Mouse (Mus musculus) forebrain, postnatal 0 days (tissue): ENCODE data around the gene Slc7a9. TPM values are rescaled to one million over a fixed set of nuclear protein-coding genes. Genes with fewer than 3 reads are reported as not detected.

Experiments
- ATAC-seq: fragments of 200-750 bp; cut with Nextera tagmentation; 2 replicates; pipeline ENCODE4 v1.8.0; 2017; ENCODE audit warnings: mild to moderate bottlenecking, moderate library complexity
- DNase-seq: peaks from one replicate; pipeline ENCODE4 v3.0.0-alpha.2; 2015
- H3K27ac ChIP-seq: fragments of 300-500 bp; sonication (generic); 2 replicates; pipeline ENCODE4 v1.5.1; 2014; ENCODE audit warnings: low read depth, mild to moderate bottlenecking, antibody characterized with exemption, low read length, moderate library complexity, mixed read lengths
- H3K27me3 ChIP-seq: fragments of 300-500 bp; sonication (generic); 2 replicates; pipeline ENCODE4 v1.6.1; 2014; ENCODE audit warnings: mild to moderate bottlenecking, low read length, mixed read lengths; ENCODE audit not compliant: insufficient read depth
- H3K36me3 ChIP-seq: fragments of 300-500 bp; sonication (generic); 2 replicates; pipeline ENCODE4 v1.6.1; 2014; ENCODE audit warnings: mild to moderate bottlenecking, moderate library complexity; ENCODE audit not compliant: insufficient read depth
- H3K4me1 ChIP-seq: fragments of 300-500 bp; sonication (generic); 2 replicates; pipeline ENCODE4 v1.6.1; 2014; ENCODE audit warnings: antibody characterized with exemption; ENCODE audit not compliant: insufficient read depth
- H3K4me2 ChIP-seq: fragments of 300-500 bp; sonication (generic); 2 replicates; pipeline ENCODE4 v1.6.1; 2014; ENCODE audit warnings: low read depth, mild to moderate bottlenecking, moderate library complexity
- H3K4me3 ChIP-seq: fragments of 300-500 bp; sonication (generic); 2 replicates; pipeline ENCODE4 v1.5.1; 2014; ENCODE audit warnings: low read depth, low read length, mixed read lengths
- H3K9ac ChIP-seq: fragments of 300-500 bp; sonication (generic); 2 replicates; pipeline ENCODE4 v1.6.1; 2014; ENCODE audit warnings: mild to moderate bottlenecking
- H3K9me3 ChIP-seq: fragments of 300-500 bp; sonication (generic); 2 replicates; pipeline ENCODE4 v1.6.1; 2016; ENCODE audit warnings: low read length
- CTCF ChIP-seq: sonication (generic); IDR thresholded peaks from 2 replicates; pipeline ENCODE4 v1.5.1; 2016; ENCODE audit warnings: antibody characterized with exemption, control low read depth, low read depth
- WGBS: fragments of 180-500 bp; shearing (Covaris S2); extraction: QIAGEN DNeasy Blood & Tissue Kit; methylation state at CpG from one replicate; pipeline ENCODE4 v1.1.7; 2014; 5-methylcytosine and 5-hydroxymethylcytosine counted together
- polyA plus RNA-seq: library from polyadenylated mRNA; unstranded; fragments of >200 nt; fragmentation: Nextera tagmentation; extraction: Ambion mirVana; gene quantifications from 2 replicates; pipeline ENCODE4 v1.2.1, GENCODE M21; 2015
- total RNA-seq: library from RNA; depleted of rRNA; stranded (reverse); fragments of >200 nt; gene quantifications from 2 replicates; pipeline ENCODE4 v1.2.3, GENCODE M21; 2014; rRNA removed

Slc7a9 gene
- total RNA-seq (not detected in 2 replicates), polyA plus RNA-seq (0.11 TPM in 1 of 2 replicates, not detected in the other)

DNA sequence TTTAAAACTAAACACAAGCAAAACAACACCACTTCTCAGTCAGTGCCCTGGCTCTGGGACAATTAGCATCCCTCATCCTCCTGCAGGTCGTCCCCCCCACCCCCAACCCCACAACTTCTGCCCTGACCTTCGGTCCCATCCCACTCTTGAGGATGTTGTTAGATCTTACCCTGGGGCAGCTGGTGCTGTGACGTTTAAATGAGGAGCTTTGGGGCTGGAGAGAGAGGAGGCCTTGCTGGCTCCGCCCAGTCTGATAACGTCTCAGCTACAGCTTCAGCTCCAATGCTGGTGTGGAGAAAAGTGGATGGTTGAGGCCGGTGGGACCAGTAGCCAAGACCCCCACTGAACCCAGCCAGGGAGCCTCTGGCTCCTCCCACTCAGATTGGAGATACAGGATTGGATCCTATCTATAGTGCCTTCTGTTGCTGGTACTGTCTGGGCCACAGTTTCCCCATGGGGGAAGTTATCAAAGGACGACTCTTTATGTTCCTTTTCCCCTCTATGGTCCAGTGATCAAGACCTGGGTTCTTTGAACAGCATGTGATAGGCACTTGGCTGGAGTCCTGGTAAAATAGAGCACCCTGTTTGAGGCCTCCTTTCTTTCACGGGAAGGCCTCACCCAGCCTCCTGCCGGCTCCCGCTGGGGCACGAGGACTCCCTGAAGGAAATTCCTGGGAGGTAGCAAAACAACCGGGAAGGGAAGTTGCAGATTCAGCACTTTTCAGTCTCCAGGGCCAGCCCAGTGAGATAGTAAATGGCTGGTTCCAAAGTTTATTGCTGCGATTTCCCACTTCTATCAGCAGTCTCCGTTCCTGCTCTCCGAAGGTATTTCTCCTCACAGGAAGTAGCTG, at the start of gene Slc7a9:
Gene Slc7a9, plus strand, starts transcription at position 801 of the 851 bp plus-strand sequence.
- ATAC-seq (no peak), DNase-seq (no peak)
- no peaks in the 10 kb centered on the region for H3K9me3 ChIP-seq
- no peaks in the 10 kb centered on the region for H3K27me3 ChIP-seq
- no peak within 1 kb of the TSS for H3K4me2 ChIP-seq
- H3K9ac ChIP-seq, result no peak within 1 kb of the TSS
- no peak for TF ChIP-seq CTCF
- H3K36me3 ChIP-seq, result no peaks in the 10 kb centered on the region
- no peak within 1 kb of the TSS for H3K27ac ChIP-seq
- H3K4me1 ChIP-seq, result no peaks in the 10 kb centered on the region
- no peak within 1 kb of the TSS for H3K4me3 ChIP-seq
- WGBS, result 30% methylated on average over 15 of the region's 15 CpGs

DNA sequence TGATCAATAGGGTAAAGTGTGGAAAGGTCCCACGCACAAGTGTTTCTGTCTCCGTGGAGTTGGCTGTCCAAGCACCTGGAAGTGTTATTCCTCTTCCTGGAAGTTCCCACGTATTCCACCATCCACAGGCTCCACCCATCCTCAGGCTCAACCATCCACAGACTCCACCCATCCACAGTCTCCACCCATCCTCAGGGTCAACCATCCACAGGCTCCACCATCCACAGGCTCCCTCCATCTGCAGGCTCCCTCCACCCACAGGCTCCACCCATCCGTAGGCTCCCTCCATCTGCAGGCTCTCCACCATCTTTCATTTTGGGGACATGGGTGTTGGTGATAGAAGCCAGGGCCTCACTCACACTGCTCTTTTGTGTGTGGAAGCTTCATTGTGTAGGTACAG, 47.4 kb upstream of the Slc7a9 start:
- 91% methylated on average over 4 of the region's 4 CpGs for WGBS
- Histone ChIP-seq H3K4me3 (no peak overlapping the region), H3K27me3 (no peaks in the 10 kb centered on the region), H3K36me3 (peaks cover 51% of the 10 kb centered on the region), H3K4me1 (peaks cover 7% of the 10 kb centered on the region; the same call in 1 of the 2 replicates), H3K9ac (no peak overlapping the region), H3K4me2 (no peak overlapping the region), H3K27ac (no peak overlapping the region), H3K9me3 (no peaks in the 10 kb centered on the region)
- no peak for TF ChIP-seq CTCF
- no peak for ATAC-seq
- no peak for DNase-seq

DNA sequence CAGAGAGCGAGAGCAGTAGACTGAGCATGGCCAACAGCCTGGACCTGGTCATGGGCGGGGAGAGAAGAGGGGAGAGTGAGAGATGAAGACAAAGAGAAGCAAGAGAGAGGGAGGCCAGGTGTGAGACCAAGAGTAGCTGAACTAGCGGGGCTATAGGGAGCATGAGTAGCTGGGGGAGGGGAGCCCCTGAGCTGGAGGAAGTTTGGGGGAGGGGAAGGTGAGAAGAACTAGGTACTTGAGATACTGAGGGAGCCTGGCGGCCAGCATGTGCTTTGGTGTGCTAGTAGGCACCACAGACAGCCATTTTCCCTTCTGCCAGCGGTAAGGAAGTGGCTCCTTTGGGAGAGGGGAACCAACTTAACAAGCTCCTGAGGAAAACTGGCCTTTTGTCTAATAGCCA, 33.4 kb upstream of the Slc7a9 start:
- Histone ChIP-seq H3K27ac (no peak overlapping the region), H3K9ac (no peak overlapping the region), H3K4me2 (no peak overlapping the region), H3K4me3 (no peak overlapping the region), H3K4me1 (no peaks in the 10 kb centered on the region), H3K9me3 (no peaks in the 10 kb centered on the region), H3K27me3 (no peaks in the 10 kb centered on the region), H3K36me3 (peaks cover 59% of the 10 kb centered on the region)
- ATAC-seq (no peak), DNase-seq (no peak)
- WGBS, result 81% methylated on average over 5 of the region's 5 CpGs
- no peak for TF ChIP-seq CTCF

DNA sequence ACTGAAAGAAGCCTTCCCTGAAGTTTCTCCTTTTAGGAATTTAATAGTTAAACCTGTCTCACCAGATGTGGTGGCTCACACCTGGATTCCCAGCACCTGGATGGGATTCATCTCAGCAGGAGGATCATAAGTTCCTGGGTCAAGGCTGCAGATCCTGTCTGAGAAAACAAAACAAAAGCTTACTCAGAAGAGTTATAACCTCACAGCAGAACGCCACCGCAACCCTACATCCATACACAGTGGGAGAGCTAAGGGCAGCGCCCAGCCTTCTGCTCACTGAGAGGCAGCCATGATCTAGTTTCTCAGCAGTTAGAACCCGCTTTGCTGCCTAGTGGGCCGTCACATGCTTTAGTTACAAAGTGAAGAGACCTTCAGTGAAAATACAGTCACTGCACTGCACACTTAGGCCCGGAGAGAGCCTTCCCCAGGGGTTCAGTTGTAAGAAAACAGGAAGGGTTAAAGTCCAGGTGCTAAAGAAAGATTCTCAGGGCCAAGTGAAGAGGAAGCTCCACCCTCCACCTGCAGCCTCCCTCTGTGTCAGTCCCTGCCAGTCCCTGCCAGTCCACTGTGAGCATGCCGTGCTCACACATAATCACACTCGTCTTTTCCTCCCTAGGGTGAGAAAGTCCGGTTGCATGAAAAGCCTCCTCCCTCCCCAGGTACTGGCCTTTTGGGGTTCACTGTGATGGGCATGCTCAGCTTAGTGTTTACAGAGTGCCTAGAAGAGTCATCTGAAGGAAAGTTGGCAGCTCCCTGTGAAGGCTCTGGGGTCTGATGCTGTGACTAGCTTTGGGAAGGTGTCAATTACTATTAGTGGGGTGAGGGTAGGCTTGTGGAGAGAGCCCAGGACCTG, 32.6 kb upstream of the Slc7a9 start:
- H3K4me3 ChIP-seq, result no peak overlapping the region
- H3K27ac ChIP-seq, result no peak overlapping the region
- H3K27me3 ChIP-seq, result no peaks in the 10 kb centered on the region
- DNase-seq (no peak), ATAC-seq (no peak)
- WGBS, result 89% methylated on average over 9 of the region's 9 CpGs
- no peaks in the 10 kb centered on the region for H3K4me1 ChIP-seq
- H3K9me3 ChIP-seq, result no peaks in the 10 kb centered on the region
- no peak overlapping the region for H3K9ac ChIP-seq
- H3K4me2 ChIP-seq, result no peak overlapping the region
- TF ChIP-seq CTCF, result no peak
- peaks cover 60% of the 10 kb centered on the region for H3K36me3 ChIP-seq

DNA sequence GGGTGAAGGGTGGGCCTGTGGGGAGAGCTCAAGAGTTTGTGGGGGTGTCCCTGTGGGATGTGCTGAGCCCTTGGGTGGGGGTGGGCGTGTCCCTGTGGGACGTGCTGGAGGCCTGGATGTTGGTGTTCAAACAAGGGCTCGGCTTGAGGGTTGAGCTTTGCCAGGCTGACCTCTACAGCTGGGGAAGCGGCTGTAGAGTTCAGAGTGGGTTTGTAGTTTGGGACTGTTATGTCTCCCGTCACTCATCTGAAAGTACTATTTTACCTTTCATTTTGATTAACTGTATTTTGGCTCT, 32.0 kb upstream of the Slc7a9 start:
- WGBS, result 90% methylated on average over 5 of the region's 5 CpGs
- DNase-seq (no peak), ATAC-seq (no peak)
- Histone ChIP-seq H3K27ac (no peak overlapping the region), H3K36me3 (peaks cover 58% of the 10 kb centered on the region), H3K4me3 (no peak overlapping the region), H3K9ac (no peak overlapping the region), H3K27me3 (no peaks in the 10 kb centered on the region), H3K9me3 (no peaks in the 10 kb centered on the region), H3K4me2 (no peak overlapping the region), H3K4me1 (no peaks in the 10 kb centered on the region)
- TF ChIP-seq CTCF, result no peak

DNA sequence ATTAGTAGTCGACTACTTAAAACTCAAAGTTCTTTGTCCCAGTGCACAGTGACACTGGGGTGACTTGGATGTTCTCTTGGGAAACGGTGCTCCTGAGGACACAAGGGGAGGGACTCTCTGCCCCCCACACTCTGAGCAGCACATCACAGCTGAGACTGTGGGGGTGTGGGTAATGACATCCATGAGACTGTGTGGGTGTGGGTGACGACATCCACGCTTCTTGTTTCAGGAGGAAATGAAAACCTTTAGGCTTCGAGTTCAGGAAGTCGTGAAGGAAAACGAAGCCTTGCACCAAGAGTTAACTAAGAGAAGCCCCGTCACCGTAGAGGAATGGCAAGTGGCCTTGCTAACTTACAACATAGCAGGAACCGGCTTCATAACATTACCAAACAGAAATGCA, 25.5 kb upstream of the Slc7a9 start:
- Histone ChIP-seq H3K27ac (no peak overlapping the region), H3K9ac (no peak overlapping the region), H3K36me3 (peaks cover 59% of the 10 kb centered on the region), H3K9me3 (no peaks in the 10 kb centered on the region), H3K4me2 (no peak overlapping the region), H3K4me1 (no peaks in the 10 kb centered on the region), H3K4me3 (no peak overlapping the region), H3K27me3 (no peaks in the 10 kb centered on the region)
- no peak for TF ChIP-seq CTCF
- no peak for ATAC-seq
- no peak for DNase-seq
- WGBS, result 89% methylated on average over 10 of the region's 10 CpGs

DNA sequence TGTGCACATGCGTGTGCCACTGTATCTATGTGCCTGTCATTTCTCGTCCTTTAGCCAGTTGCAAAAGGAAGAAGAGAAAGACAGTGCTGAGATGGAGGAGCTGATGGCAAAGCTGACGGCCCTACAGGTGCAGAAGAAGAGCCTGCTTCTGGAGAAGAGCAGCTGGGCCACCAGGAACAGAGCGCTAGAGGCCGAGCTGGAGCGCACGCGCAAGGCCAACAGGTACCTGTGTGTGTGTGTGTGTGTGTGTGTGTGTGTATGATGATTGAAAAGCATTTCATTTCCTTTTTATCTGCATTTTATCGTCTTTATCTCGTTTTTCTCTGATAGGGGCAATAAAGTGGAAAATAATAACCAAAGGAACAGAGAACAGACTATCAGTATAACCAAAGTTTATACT, 20.4 kb upstream of the Slc7a9 start:
- Histone ChIP-seq H3K4me1 (no peaks in the 10 kb centered on the region), H3K27me3 (no peaks in the 10 kb centered on the region), H3K27ac (no peak overlapping the region), H3K4me2 (no peak overlapping the region), H3K36me3 (peaks cover 60% of the 10 kb centered on the region), H3K4me3 (no peak overlapping the region), H3K9me3 (no peaks in the 10 kb centered on the region), H3K9ac (no peak overlapping the region)
- DNase-seq, result no peak
- TF ChIP-seq CTCF, result no peak
- 94% methylated on average over 10 of the region's 10 CpGs for WGBS
- no peak for ATAC-seq
